Mouse (Mus musculus): ENCODE measurements around the gene Syngr4.
"Not testable (repeated sequence)": the region's sequence is repeated elsewhere in the genome, so short reads cannot be mapped to it uniquely, and the experiment has no call there.

DNA sequence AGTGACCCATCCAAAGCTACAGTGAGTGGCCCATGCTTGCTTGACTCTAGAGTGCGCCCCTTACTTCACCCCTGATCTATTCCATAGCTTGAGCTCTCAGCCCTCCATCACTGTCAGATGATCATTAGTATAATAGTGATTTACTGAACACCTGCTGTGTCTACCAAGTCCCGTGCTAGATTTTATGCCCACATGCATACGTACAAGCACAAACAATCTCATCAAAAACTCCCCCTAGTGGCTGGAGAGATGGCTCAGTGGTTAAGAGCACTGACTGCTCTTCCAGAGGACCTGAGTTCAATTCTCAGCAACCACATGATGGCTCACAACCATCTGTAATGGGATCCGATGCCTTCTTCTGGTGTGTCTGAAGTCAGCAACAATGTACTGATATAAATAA lies 1.6 kb upstream of the Syngr4 start:
- not testable (repeated sequence) for TF ChIP-seq CTCF (IDR thresholded peaks at IDR 0.05; ENCODE audit: low read depth, low read length); POLR2A (IDR thresholded peaks at IDR 0.05; ENCODE audit: extremely low read depth, insufficient read depth, low read length)
